Mouse (Mus musculus): Measurements from ENCODE around the gene Marcks. TPM values are rescaled to one million over a fixed set of nuclear protein-coding genes. Genes with fewer than 3 reads are reported as not detected.

The Marcks gene
- polyA plus RNA-seq, 1 experiment, result 17.0 TPM

Other genes starting within 250 kb of the Marcks start
- gene Hdac2, start 164.4 kb downstream of the Marcks start, polyA plus RNA-seq (2012; rRNA removed), result 12.0 and 16.0 TPM in 2 replicates